Mouse (Mus musculus) embryonic fibroblast, embryonic 13.5 days (primary cell): Measurements from ENCODE around the gene Cpsf4l.

Experiments
- CTCF ChIP-seq: IDR thresholded peaks from 2 replicates; pipeline ENCODE4 v1.5.1; 2011; ENCODE audit warnings: mild to moderate bottlenecking, control low read depth, low read length, moderate library complexity, borderline replicate concordance; ENCODE audit not compliant: insufficient read depth
- POLR2A ChIP-seq: IDR thresholded peaks from 2 replicates; pipeline ENCODE4 v1.6.1; 2011; ENCODE audit warnings: low read depth, mild to moderate bottlenecking, control low read depth, low read length, moderate library complexity

- TF ChIP-seq POLR2A (no peak), CTCF (no peak)
These were observed 48.9 kb downstream of the Cpsf4l start for GRCm38 (mm10) chr11:113660940-113661339.
